Mouse (Mus musculus): ENCODE results near the gene Eps8l3. TPM values are rescaled to one million over a fixed set of nuclear protein-coding genes. Genes with fewer than 3 reads are reported as not detected.
"Not testable (repeated sequence)": the region's sequence is repeated elsewhere in the genome, so short reads cannot be mapped to it uniquely, and the experiment has no call there.

Eps8l3 gene
- total RNA-seq, 4 experiments from 2014 or later = not detected

GRCm38 (mm10) chr3:107852786-107853185 is 24.2 kb upstream of the Eps8l3 start:
- DNase-seq (ENCODE audit: low spot score) = no peak

DNA sequence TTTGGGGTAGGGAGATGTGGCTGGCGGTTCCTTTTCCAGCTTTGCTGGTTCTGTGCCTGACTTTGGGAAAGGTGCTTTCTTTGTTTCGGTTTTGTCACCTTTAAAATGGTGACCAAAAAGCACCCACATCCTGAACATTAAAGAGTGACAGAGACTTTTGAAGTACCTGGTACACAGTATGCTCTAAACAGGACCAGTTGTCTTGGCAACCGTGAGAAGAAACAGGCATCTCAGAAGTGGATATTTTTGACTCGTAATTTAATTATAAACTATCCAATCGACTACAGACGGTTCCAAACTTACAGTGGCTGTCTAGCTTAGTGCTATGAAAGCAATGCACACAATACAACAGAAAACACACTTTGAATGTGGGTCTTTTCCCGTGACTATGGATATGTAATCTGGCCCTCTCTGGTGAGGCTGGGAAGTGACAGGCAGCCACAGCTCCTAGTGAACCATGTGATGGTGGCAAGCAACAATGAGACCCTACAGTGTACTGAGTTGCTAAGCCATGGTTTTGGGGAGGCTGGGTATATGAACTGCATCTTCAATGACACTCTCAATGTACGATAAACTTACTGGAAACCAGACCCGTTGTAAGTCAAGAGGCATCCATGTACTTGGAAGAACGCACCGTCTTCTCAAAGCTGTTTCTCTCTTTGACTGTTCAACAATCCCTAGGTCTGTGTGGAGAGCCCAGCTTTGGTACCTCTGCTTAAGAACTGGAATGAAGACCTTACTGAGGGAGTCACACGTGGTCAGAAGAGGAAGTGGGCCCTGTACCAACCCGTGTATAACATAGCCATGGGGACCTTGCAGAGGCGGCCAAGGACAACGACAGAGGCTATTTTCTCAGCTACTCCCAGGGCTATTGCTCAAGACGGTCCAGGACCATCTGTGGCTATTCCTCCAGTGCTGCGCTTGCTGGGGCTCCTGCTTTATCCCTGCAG is 23.5 kb upstream of the Eps8l3 start:
- no peak for DNase-seq (ENCODE audit: low spot score)

- no peak for DNase-seq (ENCODE audit: low spot score)
These were observed 21.7 kb upstream of the Eps8l3 start for GRCm38 (mm10) chr3:107855368-107855767.

GRCm38 (mm10) chr3:107857646-107858045 is 19.4 kb upstream of the Eps8l3 start:
- no peak for DNase-seq (ENCODE audit: low spot score)

DNA sequence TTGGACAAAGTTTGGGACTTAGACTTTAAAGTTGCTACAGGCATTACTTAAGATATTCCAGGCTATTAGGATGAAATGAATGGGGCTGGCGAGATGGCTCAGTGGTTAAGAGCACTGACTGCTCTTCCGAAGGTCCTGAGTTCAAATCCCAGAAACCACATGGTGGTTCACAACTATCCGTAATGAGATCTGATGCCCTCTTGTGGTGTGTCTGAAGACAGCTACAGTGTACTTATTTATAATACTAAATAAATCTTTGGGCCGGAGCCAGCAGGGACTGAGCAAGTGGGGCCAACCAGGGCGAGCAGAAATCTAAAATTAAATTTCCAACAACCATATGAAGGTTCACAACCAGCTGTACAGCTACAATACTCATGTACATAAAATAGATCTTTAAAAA is 15.5 kb upstream of the Eps8l3 start:
- DNase-seq (ENCODE audit: low spot score) = not testable (repeated sequence)

DNA sequence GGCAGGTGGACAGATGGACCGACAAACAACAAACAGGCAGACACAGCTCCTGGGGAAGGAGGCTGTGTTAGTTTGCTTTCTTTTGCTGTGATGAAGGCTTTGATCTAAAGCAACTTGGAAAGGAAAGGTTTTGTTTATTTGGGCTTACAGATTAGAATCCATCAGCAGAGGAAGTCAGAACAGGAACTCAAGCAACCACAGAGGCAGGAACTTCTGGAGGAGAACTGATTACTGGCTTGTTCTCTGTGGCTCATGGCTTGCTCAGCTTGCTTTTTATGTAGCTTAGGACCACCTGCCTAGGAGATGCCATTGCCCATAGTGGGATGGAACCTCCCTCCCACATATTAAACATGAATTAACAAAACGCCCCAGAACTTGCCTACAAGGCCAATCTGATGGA is 14.6 kb upstream of the Eps8l3 start:
- no peak for DNase-seq (ENCODE audit: low spot score)

DNA sequence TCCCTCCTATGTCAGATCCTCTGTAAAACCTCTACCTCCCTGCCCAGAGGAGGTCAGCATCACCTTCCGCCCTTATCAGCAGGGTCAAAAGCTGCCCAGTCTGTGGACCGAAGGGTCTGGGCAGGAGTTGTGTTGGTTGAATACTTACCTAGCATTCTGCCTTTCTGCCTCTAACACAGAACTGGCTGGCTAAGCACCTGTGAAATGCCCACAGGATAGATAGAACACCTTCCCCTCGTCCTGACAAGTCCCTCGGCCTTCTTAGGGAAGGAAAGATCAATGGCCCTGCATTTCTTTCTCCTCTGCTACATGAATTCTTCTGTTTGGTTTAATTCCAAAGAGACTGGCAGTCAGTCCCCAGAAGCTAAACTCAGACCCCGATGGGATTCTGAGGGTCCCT is 13.6 kb upstream of the Eps8l3 start:
- DNase-seq (ENCODE audit: low spot score) = no peak

DNA sequence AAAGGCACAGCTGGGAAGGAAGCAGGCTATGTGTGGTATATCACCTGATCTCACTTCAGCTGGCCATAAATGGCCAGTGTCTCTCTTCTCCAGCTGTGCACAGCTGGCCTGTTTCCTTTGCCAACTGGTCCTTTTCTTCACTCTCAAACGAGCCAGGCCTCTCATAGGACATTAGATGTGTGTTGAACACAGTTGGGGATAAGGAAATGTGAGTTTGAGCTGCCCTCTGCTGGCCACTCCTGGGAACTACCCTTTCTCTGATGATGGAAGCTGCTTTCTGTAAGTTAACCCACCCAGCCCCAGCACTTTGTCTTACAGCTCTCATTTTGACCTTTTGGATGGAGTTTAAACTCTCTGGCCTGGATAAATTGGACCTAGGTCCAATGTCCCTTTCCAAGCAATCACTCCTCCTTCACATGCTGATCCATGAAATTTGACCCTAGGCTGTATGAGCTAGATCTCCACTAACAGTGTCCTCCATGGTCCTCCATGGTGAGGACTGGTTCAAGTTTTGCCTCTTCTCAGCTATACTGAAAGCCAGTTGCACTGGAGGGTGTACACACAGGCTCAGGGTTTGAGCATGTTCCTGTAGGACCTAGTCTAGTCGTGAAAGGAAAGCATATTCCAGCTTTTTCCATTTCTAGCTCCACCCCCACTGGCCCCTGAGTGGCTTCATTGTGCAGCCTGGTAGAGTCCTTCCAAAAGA is 13.0 kb upstream of the Eps8l3 start:
- DNase-seq (ENCODE audit: low spot score) = peak; percentile 94

- no peak for DNase-seq (ENCODE audit: low spot score)
These were observed 11.5 kb upstream of the Eps8l3 start for GRCm38 (mm10) chr3:107865364-107866091.

- DNase-seq (ENCODE audit: low spot score) = peak; percentile 89
These were observed 9.9 kb upstream of the Eps8l3 start for GRCm38 (mm10) chr3:107867086-107867485.

DNA sequence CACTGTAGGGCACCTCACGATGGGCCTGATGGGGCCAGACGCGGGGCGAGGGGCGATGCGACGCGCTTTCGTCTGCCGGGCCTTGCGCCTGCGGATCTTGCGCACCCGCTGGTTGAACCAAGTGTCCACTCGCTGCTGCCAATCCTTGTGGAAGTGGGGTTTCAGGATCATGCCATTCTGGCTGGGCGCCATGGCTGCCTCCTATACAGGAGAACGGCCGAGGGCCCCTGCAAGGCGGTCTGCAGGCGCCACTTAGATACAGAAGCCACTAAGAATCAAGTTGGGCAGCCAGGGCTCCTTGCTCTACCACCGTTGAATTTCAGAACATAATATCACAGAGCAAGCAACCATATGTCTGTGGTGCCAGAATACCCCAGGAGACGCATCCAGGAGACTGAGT is 8.6 kb upstream of the Eps8l3 start:
- no peak for DNase-seq (ENCODE audit: low spot score)

DNA sequence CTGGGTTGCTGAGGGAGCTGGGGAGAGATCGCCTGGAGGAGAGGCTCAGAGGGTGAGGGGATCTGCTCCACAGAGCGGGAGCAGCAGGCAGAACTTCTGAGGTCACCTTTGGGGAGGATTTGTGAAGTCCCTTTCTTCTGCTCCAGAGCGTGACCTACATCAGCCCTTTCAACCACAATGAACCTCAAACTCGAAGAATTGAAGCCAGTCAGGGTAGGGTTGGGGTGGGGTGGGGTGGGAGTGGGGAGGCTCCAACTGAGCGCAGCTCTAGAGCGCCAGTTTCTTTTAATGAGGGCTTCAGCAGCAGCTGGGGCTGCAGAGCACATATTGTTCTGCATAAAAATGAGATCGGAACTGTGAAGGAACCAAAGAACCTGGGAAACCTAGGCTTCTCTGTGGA is 7.9 kb upstream of the Eps8l3 start:
- no peak for DNase-seq (ENCODE audit: low spot score)

DNA sequence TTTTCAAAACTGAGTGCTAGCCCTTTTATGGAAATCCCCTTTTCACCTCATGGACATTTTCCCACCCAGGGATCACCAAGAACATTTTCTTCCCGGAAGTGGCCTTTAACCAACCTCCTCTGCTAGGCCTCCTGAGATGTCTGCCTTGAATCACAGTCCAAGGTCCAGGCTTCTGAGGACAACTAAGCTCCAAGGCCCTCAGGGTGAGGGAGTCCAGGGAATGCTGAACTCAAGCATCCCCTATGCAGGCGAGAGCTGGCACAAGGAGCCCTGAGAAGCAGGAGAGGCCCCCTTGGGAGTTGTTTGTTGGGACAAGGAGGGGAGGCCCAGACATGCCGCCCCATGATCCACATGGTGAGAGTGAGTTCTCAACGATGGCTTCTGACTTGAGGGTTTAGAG is 7.1 kb upstream of the Eps8l3 start:
- no peak for DNase-seq (ENCODE audit: low spot score)

GRCm38 (mm10) chr3:107873335-107874251 is 3.4 kb upstream of the Eps8l3 start:
- DNase-seq (ENCODE audit: low spot score) = no peak

DNA sequence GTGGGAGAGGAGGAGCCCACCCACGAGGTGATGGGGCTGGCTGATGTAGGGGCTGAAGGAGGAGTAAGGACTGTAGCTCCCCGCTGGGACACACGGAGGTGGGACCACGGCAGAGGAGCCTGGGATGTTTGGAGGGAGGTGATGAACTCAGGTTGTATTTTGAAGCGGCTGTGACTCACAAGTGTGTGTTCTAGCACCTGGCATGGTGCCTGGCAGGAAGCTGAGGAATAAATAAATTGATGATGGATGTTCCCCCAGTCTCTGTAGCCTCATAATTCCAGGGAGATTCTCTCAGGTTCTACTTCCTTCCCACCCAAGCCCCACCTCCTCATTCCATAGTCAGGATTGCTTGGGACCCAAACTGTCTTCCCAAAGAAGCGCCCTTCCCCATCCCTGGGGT is 1.8 kb upstream of the Eps8l3 start:
- no peak for DNase-seq (ENCODE audit: low spot score)

- DNase-seq (ENCODE audit: low spot score) = peak; percentile 55
These were observed 1.0 kb downstream of the Eps8l3 start for GRCm38 (mm10) chr3:107877747-107878736.

- no peak for DNase-seq (ENCODE audit: low spot score)
These were observed 10.9 kb downstream of the Eps8l3 start for GRCm38 (mm10) chr3:107887674-107888495.

- not testable (repeated sequence) for DNase-seq (ENCODE audit: low spot score)
These were observed 12.2 kb downstream of the Eps8l3 start for GRCm38 (mm10) chr3:107889236-107889635.

DNA sequence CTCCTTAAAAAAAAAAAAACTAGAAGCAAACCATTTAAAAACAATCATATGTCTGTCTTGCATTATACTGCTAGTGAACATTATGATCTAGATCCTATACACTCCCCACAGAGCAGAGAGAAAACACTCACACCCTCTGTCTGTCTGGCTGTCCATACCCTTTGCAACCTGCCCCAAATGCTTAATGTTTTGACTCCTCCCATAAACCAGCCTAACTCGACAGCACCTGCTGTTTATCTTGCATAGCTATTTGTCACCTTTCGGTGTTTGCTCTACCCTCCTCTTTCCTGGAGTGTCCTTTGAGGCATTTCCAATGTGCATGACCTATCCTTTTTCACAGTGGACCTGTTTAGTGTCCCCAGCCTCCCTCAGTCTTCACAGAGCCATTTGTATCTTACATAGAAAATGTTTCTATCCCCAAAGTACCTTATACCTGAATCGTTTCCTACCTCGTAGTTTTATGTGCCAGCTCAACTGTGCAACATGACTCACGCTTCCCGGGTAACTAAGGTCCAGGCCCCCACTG is 18.2 kb downstream of the Eps8l3 start:
- DNase-seq (ENCODE audit: low spot score) = no peak
